8 mouse cellular contexts compared by ENCODE assay signal in genomic region chrX:73229288-73229687, GRCm38 (mm10). TPM values are rescaled to one million over a fixed set of nuclear protein-coding genes. Genes with fewer than 3 reads are reported as not detected.
DNase-seq lines count a peak whose midpoint lies in the region; ATAC-seq and TF ChIP-seq lines count a peak whose summit lies in the region.

No protein-coding gene starts in this region.

- no peaks in the 10 kb centered on the region for H3K9me3 ChIP-seq in limb, embryonic 14.5 days (ENCODE audit: control insufficient read depth, low read length)
- H3K9me3 ChIP-seq in stomach, embryonic 15.5 days, result no peaks in the 10 kb centered on the region

- ATAC-seq in limb, embryonic 14.5 days (ENCODE audit: low FRiP score, low read depth), result no peak
- ATAC-seq in stomach, embryonic 15.5 days (ENCODE audit: insufficient read depth, low FRiP score, low read depth), result no peak

- peak overlapping the region; percentile 76 for H3K4me3 ChIP-seq in cerebellum, adult 2 months (replicated peaks; ENCODE audit: insufficient read depth, low read depth, low read length)
- peak overlapping the region; percentile 64; the same call in 1 of the 2 replicates for H3K4me3 ChIP-seq in spleen, adult 2 months (ENCODE audit: extremely low read depth, insufficient read depth, insufficient read length)
- H3K4me3 ChIP-seq in limb, embryonic 14.5 days (replicated peaks; ENCODE audit: low read length), result peak overlapping the region; percentile 56
- peak overlapping the region; percentile 60 for H3K4me3 ChIP-seq in stomach, embryonic 15.5 days (replicated peaks)

- DNase-seq in cerebellum, adult 2 months, result no peak
- no peak for DNase-seq in cerebellum, adult 11 months
- no peak for DNase-seq in spleen, adult 2 months (ENCODE audit: low read depth in 1 of 2, low spot score in 2 of 2)
- DNase-seq in spleen, postnatal 36 days (ENCODE audit: low spot score in 2 of 2), result no peak
- DNase-seq in limb, embryonic 14.5 days (ENCODE audit: low spot score), result no peak
- DNase-seq in thymus, postnatal 14 days, result no peak
- DNase-seq in layer of hippocampus, postnatal 10 days (ENCODE audit: low spot score in 2 of 2), result no peak

- no peaks in the 10 kb centered on the region for H3K36me3 ChIP-seq in spleen, adult 2 months (ENCODE audit: control insufficient read depth, insufficient read depth, low read length)
- H3K36me3 ChIP-seq in limb, embryonic 14.5 days (ENCODE audit: control insufficient read depth, insufficient read depth, low read length), result no peaks in the 10 kb centered on the region
- H3K36me3 ChIP-seq in stomach, embryonic 15.5 days, result no peaks in the 10 kb centered on the region

- TF ChIP-seq POLR2A in cerebellum, adult 2 months (IDR thresholded peaks at IDR 0.05; ENCODE audit: borderline replicate concordance, insufficient read depth, low read length), result no peak
- TF ChIP-seq POLR2A in spleen, adult 2 months (IDR thresholded peaks at IDR 0.05; ENCODE audit: low read depth, low read length), result no peak
- TF ChIP-seq POLR2A in limb, embryonic 14.5 days (IDR thresholded peaks at IDR 0.05; ENCODE audit: borderline replicate concordance, extremely low read depth, insufficient read depth, insufficient read length), result no peak

- H3K9ac ChIP-seq in limb, embryonic 14.5 days (ENCODE audit: low read depth, low read length, severe bottlenecking), result peak overlapping the region; percentile 66; the same call in 1 of the 2 replicates
- H3K9ac ChIP-seq in stomach, embryonic 15.5 days, result no peak overlapping the region

- peak overlapping the region; percentile 75 for H3K4me2 ChIP-seq in limb, embryonic 14.5 days (replicated peaks; ENCODE audit: low read depth, low read length, severe bottlenecking)
- H3K4me2 ChIP-seq in stomach, embryonic 15.5 days, result peak overlapping the region; percentile 77

- TF ChIP-seq CTCF in cerebellum, adult 2 months (IDR thresholded peaks at IDR 0.05; ENCODE audit: borderline replicate concordance, insufficient read depth, low read depth, low read length), result no peak
- no peak for TF ChIP-seq CTCF in spleen, adult 2 months (IDR thresholded peaks at IDR 0.05; ENCODE audit: extremely low read depth, insufficient read depth, insufficient read length, insufficient replicate concordance)

- H3K27ac ChIP-seq in cerebellum, adult 2 months (ENCODE audit: insufficient read depth, low read length), result peak overlapping the region; percentile 93
- H3K27ac ChIP-seq in spleen, adult 2 months (ENCODE audit: insufficient read depth, low read length), result no peak overlapping the region
- H3K27ac ChIP-seq in limb, embryonic 14.5 days (replicated peaks; ENCODE audit: low read depth, low read length), result no peak overlapping the region
- H3K27ac ChIP-seq in stomach, embryonic 15.5 days, result no peak overlapping the region

- no peaks in the 10 kb centered on the region for H3K4me1 ChIP-seq in cerebellum, adult 2 months (ENCODE audit: control insufficient read depth, insufficient read depth, low read length)
- H3K4me1 ChIP-seq in spleen, adult 2 months (ENCODE audit: control insufficient read depth, insufficient read depth, insufficient read length), result no peaks in the 10 kb centered on the region
- no peaks in the 10 kb centered on the region for H3K4me1 ChIP-seq in limb, embryonic 14.5 days (ENCODE audit: control insufficient read depth, insufficient read depth, low read length)
- H3K4me1 ChIP-seq in stomach, embryonic 15.5 days, result no peaks in the 10 kb centered on the region

- WGBS in cerebellum, adult 2 months, result 12% methylated on average over 3 of the region's 3 CpGs
- 34% methylated on average over 3 of the region's 3 CpGs for WGBS in spleen, adult 2 months
- 48% methylated on average over 3 of the region's 3 CpGs for WGBS in limb, embryonic 14.5 days
- WGBS in stomach, embryonic 15.5 days, result 27% methylated on average over 3 of the region's 3 CpGs

- no peaks in the 10 kb centered on the region for H3K27me3 ChIP-seq in cerebellum, adult 2 months (ENCODE audit: control insufficient read depth, insufficient read depth, low read length)
- H3K27me3 ChIP-seq in spleen, adult 2 months (ENCODE audit: control insufficient read depth, insufficient read depth, low read length), result no peaks in the 10 kb centered on the region
- peaks cover 4% of the 10 kb centered on the region; the same call in 1 of the 2 replicates for H3K27me3 ChIP-seq in limb, embryonic 14.5 days (ENCODE audit: control insufficient read depth, insufficient read depth, low read length)
- no peaks in the 10 kb centered on the region for H3K27me3 ChIP-seq in stomach, embryonic 15.5 days (replicated peaks)

RNA-seq across cellular contexts. Expression of gene F8a, which starts 1.2 kb away (rescaled TPM):
- polyA plus RNA-seq in cerebellum, adult 2 months (2012; rRNA removed), result 17.1 and 17.6 TPM in 2 replicates
- polyA plus RNA-seq in spleen, adult 2 months (2012; rRNA removed), result 9.9 and 16.7 TPM in 2 replicates
- polyA plus RNA-seq in limb, embryonic 14.5 days (2012; rRNA removed), result 6.9 and 10.1 TPM in 2 replicates
- polyA plus RNA-seq in limb, embryonic 14.5 days (2014; fragmentation: Nextera tagmentation; extraction: Ambion mirVana), result 11.9 and 12.3 TPM in 2 replicates
- polyA plus RNA-seq in stomach, embryonic 15.5 days (2015; fragmentation: Nextera tagmentation; extraction: Ambion mirVana), result 16.8 and 17.5 TPM in 2 replicates
- total RNA-seq in layer of hippocampus, postnatal 10 days (2021), result 10 to 100 TPM; 13.4 to 15.2 TPM

RNA-seq across cellular contexts. Expression of gene Xlr4c, which starts 13.6 kb away (rescaled TPM):
- polyA plus RNA-seq in cerebellum, adult 2 months (2012; rRNA removed), result not detected in 2 replicates
- 0.97 and 1.4 TPM in 2 replicates for polyA plus RNA-seq in spleen, adult 2 months (2012; rRNA removed)
- 0.47 TPM in 1 of 2 replicates, not detected in the other for polyA plus RNA-seq in limb, embryonic 14.5 days (2012; rRNA removed)
- polyA plus RNA-seq in limb, embryonic 14.5 days (2014; fragmentation: Nextera tagmentation; extraction: Ambion mirVana), result not detected in 2 replicates
- 0.30 and 0.81 TPM in 2 replicates for polyA plus RNA-seq in stomach, embryonic 15.5 days (2015; fragmentation: Nextera tagmentation; extraction: Ambion mirVana)
- total RNA-seq in layer of hippocampus, postnatal 10 days (2021), result not detected

RNA-seq across cellular contexts. Expression of gene Xlr4b, which starts 15.2 kb away (rescaled TPM):
- 0.29 and 0.54 TPM in 2 replicates for polyA plus RNA-seq in cerebellum, adult 2 months (2012; rRNA removed)
- 1.7 and 2.2 TPM in 2 replicates for polyA plus RNA-seq in spleen, adult 2 months (2012; rRNA removed)
- 0.29 and 0.98 TPM in 2 replicates for polyA plus RNA-seq in limb, embryonic 14.5 days (2012; rRNA removed)
- polyA plus RNA-seq in limb, embryonic 14.5 days (2014; fragmentation: Nextera tagmentation; extraction: Ambion mirVana), result 0.30 and 1.3 TPM in 2 replicates
- polyA plus RNA-seq in stomach, embryonic 15.5 days (2015; fragmentation: Nextera tagmentation; extraction: Ambion mirVana), result 1.1 and 1.6 TPM in 2 replicates
- total RNA-seq in layer of hippocampus, postnatal 10 days (2021), result under 1 TPM in 1 of 2 experiments, not detected in 1; 0.51 TPM

RNA-seq across cellular contexts. Expression of gene Xlr3c, which starts 35.9 kb away (rescaled TPM):
- polyA plus RNA-seq in cerebellum, adult 2 months (2012; rRNA removed), result 0.08 and 0.15 TPM in 2 replicates
- polyA plus RNA-seq in spleen, adult 2 months (2012; rRNA removed), result not detected in 2 replicates
- polyA plus RNA-seq in limb, embryonic 14.5 days (2012; rRNA removed), result 0.24 and 0.38 TPM in 2 replicates
- 0.12 and 0.41 TPM in 2 replicates for polyA plus RNA-seq in limb, embryonic 14.5 days (2014; fragmentation: Nextera tagmentation; extraction: Ambion mirVana)
- not detected in 2 replicates for polyA plus RNA-seq in stomach, embryonic 15.5 days (2015; fragmentation: Nextera tagmentation; extraction: Ambion mirVana)
- total RNA-seq in layer of hippocampus, postnatal 10 days (2021), result not detected

RNA-seq across cellular contexts. Expression of gene Xlr3b, which starts 37.3 kb away (rescaled TPM):
- polyA plus RNA-seq in cerebellum, adult 2 months (2012; rRNA removed), result 9.1 and 13.1 TPM in 2 replicates
- polyA plus RNA-seq in spleen, adult 2 months (2012; rRNA removed), result 0.07 and 1.1 TPM in 2 replicates
- polyA plus RNA-seq in limb, embryonic 14.5 days (2012; rRNA removed), result 5.9 and 17.4 TPM in 2 replicates
- 4.6 and 10.2 TPM in 2 replicates for polyA plus RNA-seq in limb, embryonic 14.5 days (2014; fragmentation: Nextera tagmentation; extraction: Ambion mirVana)
- polyA plus RNA-seq in stomach, embryonic 15.5 days (2015; fragmentation: Nextera tagmentation; extraction: Ambion mirVana), result 12.4 and 13.5 TPM in 2 replicates
- 1 to 10 TPM; 4.1 to 7.0 TPM for total RNA-seq in layer of hippocampus, postnatal 10 days (2021)
